Mouse (Mus musculus) CH12.LX (cell line): ENCODE measurements around the gene Taf13.

Source experiments
- CHD1 ChIP-seq: IDR thresholded peaks from 2 replicates; pipeline ENCODE4 v1.6.1; 2012; ENCODE audit warnings: low read depth, low read length, improper control_type of control experiment, inconsistent platforms
- CTCF ChIP-seq, 2 experiments: IDR thresholded peaks in 1 of 2; conservative IDR thresholded peaks in 1 of 2; 2 replicates each; pipeline ENCODE4 v1.5.1; 2011 to 2012; ENCODE audit warnings: low read depth in 2 of 2, low read length in 2 of 2, improper control_type of control experiment in 1 of 2, inconsistent platforms in 1 of 2, mild to moderate bottlenecking in 1 of 2, moderate library complexity in 1 of 2
- ETS1 ChIP-seq: conservative IDR thresholded peaks from 2 replicates; pipeline ENCODE4 v1.6.1; 2012; ENCODE audit warnings: low read depth, mild to moderate bottlenecking, inconsistent platforms, low read length, improper control_type of control experiment, moderate library complexity
- IRF4 ChIP-seq: IDR thresholded peaks from 2 replicates; pipeline ENCODE4 v1.6.1; 2014; ENCODE audit warnings: low read depth, mild to moderate bottlenecking, inconsistent platforms, low read length, improper control_type of control experiment
- POLR2A ChIP-seq: IDR thresholded peaks from 2 replicates; pipeline ENCODE4 v1.6.1; 2011; ENCODE audit warnings: low read depth, mild to moderate bottlenecking, improper control_type of control experiment, low read length
- POLR2AphosphoS2 ChIP-seq: IDR thresholded peaks from 2 replicates; pipeline ENCODE4 v1.6.1; 2011; ENCODE audit warnings: low read depth, low read length, improper control_type of control experiment
- UBTF ChIP-seq: IDR thresholded peaks from 2 replicates; pipeline ENCODE4 v1.6.1; 2012; ENCODE audit warnings: low read depth, mild to moderate bottlenecking, inconsistent platforms, low read length, improper control_type of control experiment, moderate library complexity

- TF ChIP-seq CTCF (conservative IDR thresholded peaks at IDR 0.05 in 1 of 2, IDR thresholded peaks at IDR 0.05 in 1 of 2; ENCODE audit: low read depth in 2 of 2, low read length in 2 of 2) (no peak), CHD1 (no peak), IRF4 (peak; percentile 83), ETS1 (no peak; the same call in 1 of the 2 replicates), UBTF (no peak), POLR2AphosphoS2 (no peak), POLR2A (no peak)
Observed at GRCm38 (mm10) chr3:108584580-108584979, 13.1 kb downstream of the Taf13 start.
